Mouse (Mus musculus): ENCODE measurements around the gene Dkk3. TPM values are rescaled to one million over a fixed set of nuclear protein-coding genes. Genes with fewer than 3 reads are reported as not detected.
A peak's percentile ranks its signal among the peaks of the same experiment; 100 is the strongest.
"Not testable (repeated sequence)": the region's sequence is repeated elsewhere in the genome, so short reads cannot be mapped to it uniquely, and the experiment has no call there.

Dkk3 gene
- polyA plus RNA-seq, 1 experiment: 9.6 TPM

- no peaks in the 10 kb centered on the region for H3K27me3 ChIP-seq (ENCODE audit: control insufficient read depth, insufficient read depth, low read length)
- H3K4me1 ChIP-seq (ENCODE audit: control insufficient read depth, insufficient read depth, insufficient read length, low read length): peaks cover 3% of the 10 kb centered on the region; the same call in 1 of the 2 replicates
- H3K4me3 ChIP-seq (ENCODE audit: low read depth, low read length): no peak overlapping the region
- H3K36me3 ChIP-seq (ENCODE audit: control insufficient read depth, insufficient read depth, low read length): no peaks in the 10 kb centered on the region
- 16% methylated on average over 10 of the region's 10 CpGs for WGBS
- TF ChIP-seq POLR2A (IDR thresholded peaks at IDR 0.05; ENCODE audit: low read depth, low read length): no peak
- TF ChIP-seq CTCF (IDR thresholded peaks at IDR 0.05; ENCODE audit: extremely low read depth, insufficient read length, insufficient replicate concordance, low read depth, low read length): no peak
- no peak overlapping the region for H3K27ac ChIP-seq (ENCODE audit: insufficient read depth, low read depth, low read length)
Measured at GRCm38 (mm10) chr7:112169955-112170692, 11.3 kb upstream of the Dkk3 start.

- no peak for TF ChIP-seq CTCF (IDR thresholded peaks at IDR 0.05; ENCODE audit: extremely low read depth, insufficient read length, insufficient replicate concordance, low read depth, low read length)
- no peak for TF ChIP-seq POLR2A (IDR thresholded peaks at IDR 0.05; ENCODE audit: low read depth, low read length)
- H3K27ac ChIP-seq (ENCODE audit: insufficient read depth, low read depth, low read length): no peak overlapping the region
- H3K4me3 ChIP-seq (ENCODE audit: low read depth, low read length): no peak overlapping the region
- no peaks in the 10 kb centered on the region for H3K27me3 ChIP-seq (ENCODE audit: control insufficient read depth, insufficient read depth, low read length)
- WGBS: 82% methylated on average over 4 of the region's 4 CpGs
- H3K36me3 ChIP-seq (ENCODE audit: control insufficient read depth, insufficient read depth, low read length): no peaks in the 10 kb centered on the region
- H3K4me1 ChIP-seq (ENCODE audit: control insufficient read depth, insufficient read depth, insufficient read length, low read length): peaks cover 2% of the 10 kb centered on the region; the same call in 1 of the 2 replicates
Measured at GRCm38 (mm10) chr7:112165593-112165992, 6.7 kb upstream of the Dkk3 start.

- H3K4me1 ChIP-seq (ENCODE audit: control insufficient read depth, insufficient read depth, insufficient read length, low read length); H3K27ac ChIP-seq (ENCODE audit: insufficient read depth, low read depth, low read length); H3K4me3 ChIP-seq (ENCODE audit: low read depth, low read length); H3K27me3 ChIP-seq (ENCODE audit: control insufficient read depth, insufficient read depth, low read length); H3K36me3 ChIP-seq (ENCODE audit: control insufficient read depth, insufficient read depth, low read length): not testable (repeated sequence)
- 89% methylated on average over 4 of the region's 4 CpGs for WGBS
Measured at GRCm38 (mm10) chr7:112165032-112165431, 6.2 kb upstream of the Dkk3 start.

- H3K4me3 ChIP-seq (ENCODE audit: low read depth, low read length): no peak overlapping the region
- H3K36me3 ChIP-seq (ENCODE audit: control insufficient read depth, insufficient read depth, low read length): no peaks in the 10 kb centered on the region
- H3K4me1 ChIP-seq (ENCODE audit: control insufficient read depth, insufficient read depth, insufficient read length, low read length): no peaks in the 10 kb centered on the region
- no peak overlapping the region for H3K27ac ChIP-seq (ENCODE audit: insufficient read depth, low read depth, low read length)
- H3K27me3 ChIP-seq (ENCODE audit: control insufficient read depth, insufficient read depth, low read length): peaks cover under 1% of the 10 kb centered on the region; the same call in 1 of the 2 replicates
- 71% methylated on average over 3 of the region's 3 CpGs for WGBS
- TF ChIP-seq POLR2A (IDR thresholded peaks at IDR 0.05; ENCODE audit: low read depth, low read length) (no peak), CTCF (IDR thresholded peaks at IDR 0.05; ENCODE audit: extremely low read depth, insufficient read length, insufficient replicate concordance, low read depth, low read length) (no peak)
Measured at GRCm38 (mm10) chr7:112164430-112164829, 5.6 kb upstream of the Dkk3 start.

GRCm38 (mm10) chr7:112159835-112160234, 978 bp upstream of the Dkk3 start:
- Histone ChIP-seq H3K36me3 (ENCODE audit: control insufficient read depth, insufficient read depth, low read length) (no peaks in the 10 kb centered on the region), H3K27me3 (ENCODE audit: control insufficient read depth, insufficient read depth, low read length) (peaks cover 18% of the 10 kb centered on the region), H3K4me3 (ENCODE audit: low read depth, low read length) (no peak overlapping the region), H3K27ac (ENCODE audit: insufficient read depth, low read depth, low read length) (no peak overlapping the region), H3K4me1 (ENCODE audit: control insufficient read depth, insufficient read depth, insufficient read length, low read length) (peaks cover under 1% of the 10 kb centered on the region)
- TF ChIP-seq CTCF (IDR thresholded peaks at IDR 0.05; ENCODE audit: extremely low read depth, insufficient read length, insufficient replicate concordance, low read depth, low read length): no peak
- TF ChIP-seq POLR2A (IDR thresholded peaks at IDR 0.05; ENCODE audit: low read depth, low read length): no peak
- WGBS: 68% methylated on average over 6 of the region's 6 CpGs

GRCm38 (mm10) chr7:112158316-112158741, 528 bp downstream of the Dkk3 start:
- WGBS: 3% methylated on average over 23 of the region's 23 CpGs
- Histone ChIP-seq H3K27ac (ENCODE audit: insufficient read depth, low read depth, low read length) (peak overlapping the region; percentile 9; the same call in 1 of the 2 replicates), H3K27me3 (ENCODE audit: control insufficient read depth, insufficient read depth, low read length) (peaks cover 18% of the 10 kb centered on the region), H3K36me3 (ENCODE audit: control insufficient read depth, insufficient read depth, low read length) (no peaks in the 10 kb centered on the region), H3K4me3 (ENCODE audit: low read depth, low read length) (peak overlapping the region; percentile 45), H3K4me1 (ENCODE audit: control insufficient read depth, insufficient read depth, insufficient read length, low read length) (peaks cover 3% of the 10 kb centered on the region)
- no peak for TF ChIP-seq CTCF (IDR thresholded peaks at IDR 0.05; ENCODE audit: extremely low read depth, insufficient read length, insufficient replicate concordance, low read depth, low read length)

- TF ChIP-seq POLR2A (IDR thresholded peaks at IDR 0.05; ENCODE audit: low read depth, low read length) (no peak), CTCF (IDR thresholded peaks at IDR 0.05; ENCODE audit: extremely low read depth, insufficient read length, insufficient replicate concordance, low read depth, low read length) (no peak)
- Histone ChIP-seq H3K4me3 (ENCODE audit: low read depth, low read length) (peak overlapping the region; percentile 45), H3K27ac (ENCODE audit: insufficient read depth, low read depth, low read length) (peak overlapping the region; percentile 8; the same call in 1 of the 2 replicates), H3K36me3 (ENCODE audit: control insufficient read depth, insufficient read depth, low read length) (no peaks in the 10 kb centered on the region), H3K4me1 (ENCODE audit: control insufficient read depth, insufficient read depth, insufficient read length, low read length) (peaks cover 3% of the 10 kb centered on the region), H3K27me3 (ENCODE audit: control insufficient read depth, insufficient read depth, low read length) (peaks cover 18% of the 10 kb centered on the region)
- WGBS: 24% methylated on average over 23 of the region's 23 CpGs
Measured at GRCm38 (mm10) chr7:112157584-112158315, 1.1 kb downstream of the Dkk3 start.

Measured in small intestine, adult 2 months (tissue).